Mouse (Mus musculus) regulatory T cell (primary cell): ENCODE results near the gene Gm10837.
"Not testable (repeated sequence)": the region's sequence is repeated elsewhere in the genome, so short reads cannot be mapped to it uniquely, and the experiment has no call there.

Experiments
- in situ Hi-C: fragments of 300-600 bp; cut with MboI, MseI; formaldehyde crosslinking; loops from one replicate; pipeline ENCODE4 v1.15.1; 2025; ENCODE audit warnings: high pct_unique_total_duplicates

Gm10837 gene

GRCm38 (mm10) chr14:122490441-122491328 is at the start of gene Gm10837:
TSS of gene Gm10837 (plus strand) at chr14:122490586.
- in situ Hi-C loops = loop anchor here (25.0 kb wide), 1 partner anchor 397 kb away; no protein-coding TSS in a partner anchor

DNA sequence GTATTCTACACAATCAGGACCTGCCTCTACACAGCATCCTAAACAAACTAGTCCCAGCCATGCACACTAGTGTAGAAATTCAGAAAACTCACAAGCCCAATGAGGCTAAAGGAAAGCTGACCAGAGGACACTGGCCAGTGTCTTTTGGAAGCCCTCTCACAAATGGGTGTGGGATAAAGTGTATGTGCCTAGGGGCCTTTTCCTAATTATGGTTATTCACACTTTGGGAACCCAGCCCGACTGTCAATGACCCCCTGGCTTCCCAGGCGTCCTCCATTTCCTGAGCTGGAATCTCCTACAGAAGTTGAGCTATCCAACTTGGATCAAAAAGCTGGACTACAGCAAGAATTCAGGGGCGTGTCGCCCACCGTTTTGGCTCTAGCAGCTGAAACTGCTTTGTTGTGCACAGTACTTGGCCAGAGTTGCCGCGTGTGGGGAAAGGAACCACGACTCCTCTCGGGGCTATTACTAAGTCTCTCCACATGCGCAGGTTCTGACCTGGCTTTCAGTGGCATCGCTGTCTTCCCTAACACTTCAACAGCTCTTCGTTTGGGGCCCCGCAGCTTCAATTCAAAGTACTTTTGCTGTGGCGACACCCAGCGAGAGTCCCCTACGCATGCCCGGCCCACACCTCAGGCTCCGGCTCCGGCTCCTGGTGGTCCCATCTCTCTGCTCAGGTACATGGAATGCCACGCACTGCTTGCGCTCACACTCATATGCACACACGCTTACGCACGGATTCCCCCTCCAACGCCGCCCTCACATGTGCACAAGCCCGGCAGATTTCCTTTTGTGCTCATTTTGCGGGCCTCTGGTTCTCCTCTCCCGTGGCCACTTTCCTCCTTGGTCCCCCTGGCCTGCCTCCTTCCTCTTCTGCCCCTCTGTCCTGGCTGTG is 40.5 kb upstream of the Gm10837 start:
- in situ Hi-C loops = no loop called here

DNA sequence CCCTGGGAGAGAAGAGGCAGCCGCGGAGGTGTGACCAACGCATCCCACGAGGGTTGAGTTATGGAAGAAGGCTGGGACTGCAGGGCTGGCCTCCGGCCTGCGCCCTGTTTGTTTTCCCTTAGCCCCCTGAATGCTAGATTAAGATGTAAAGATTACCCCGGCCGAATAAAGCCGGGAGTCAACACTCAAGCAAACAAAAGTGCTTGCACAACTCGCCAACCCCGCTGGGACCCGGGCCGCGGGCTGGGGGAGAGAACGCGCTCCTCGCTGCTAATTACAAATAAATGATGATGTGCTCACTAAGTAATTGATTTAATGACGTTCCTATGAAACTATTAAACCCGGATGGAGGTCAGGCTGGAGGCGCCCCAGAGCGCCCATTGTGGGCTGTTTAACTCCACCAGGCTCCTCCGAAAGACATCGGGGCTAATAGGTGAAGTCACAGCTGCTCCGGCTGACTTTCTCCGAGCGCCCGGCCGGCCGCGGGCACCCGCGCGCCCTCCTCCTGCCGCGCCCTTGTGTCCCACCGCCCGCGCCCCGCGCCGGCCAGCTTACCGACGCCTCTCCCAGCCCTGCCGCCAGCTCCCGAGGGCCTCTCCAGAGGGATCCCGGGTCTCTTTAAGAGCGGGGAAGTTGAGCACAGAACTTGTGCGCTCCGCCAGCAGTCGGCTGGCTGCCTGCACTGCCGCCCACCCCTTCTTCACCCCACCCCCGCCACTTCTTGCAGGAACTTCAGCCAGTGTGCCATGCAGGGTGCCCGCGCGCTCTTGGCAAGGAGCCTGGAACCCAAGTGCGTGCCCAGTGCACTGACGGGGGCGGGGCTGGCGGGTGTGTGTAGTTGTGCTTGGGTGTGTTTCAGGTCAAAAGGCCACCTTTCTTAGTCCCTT is 39.6 kb upstream of the Gm10837 start, which contains the start of gene Gm5089:
Gm5089 (minus strand) TSS at position 620 of the 887 bp plus-strand sequence.
- in situ Hi-C loops = no loop called here

DNA sequence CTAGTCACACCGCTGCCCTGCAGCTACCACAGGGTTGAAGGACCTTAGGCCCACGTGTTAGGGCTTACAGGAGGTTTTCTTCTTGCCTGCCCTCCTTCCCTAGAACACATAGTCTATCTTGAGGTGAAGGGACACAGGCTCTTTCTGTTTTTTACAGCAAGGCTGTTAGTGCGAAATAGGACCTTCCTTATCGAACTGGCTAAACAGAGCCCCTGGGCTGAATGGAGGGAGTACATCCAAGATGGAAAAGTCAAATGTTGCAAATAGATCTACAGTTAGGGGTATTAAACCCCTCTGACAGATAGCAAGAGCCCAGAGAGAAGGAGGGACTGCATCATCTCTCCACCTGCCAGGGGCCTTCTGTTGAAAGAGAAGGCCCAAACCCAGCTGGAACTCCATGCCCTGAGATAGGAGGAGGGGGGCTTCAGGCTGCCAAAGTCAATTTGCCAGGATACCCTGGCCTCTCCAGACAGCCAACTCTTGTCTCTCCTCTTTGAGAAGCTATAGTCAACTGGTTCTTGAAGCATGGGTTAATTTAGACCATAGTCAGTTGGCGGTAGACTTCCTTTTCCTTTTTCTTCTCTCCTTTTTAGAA is 38.7 kb upstream of the Gm10837 start:
- in situ Hi-C loops = no loop called here

DNA sequence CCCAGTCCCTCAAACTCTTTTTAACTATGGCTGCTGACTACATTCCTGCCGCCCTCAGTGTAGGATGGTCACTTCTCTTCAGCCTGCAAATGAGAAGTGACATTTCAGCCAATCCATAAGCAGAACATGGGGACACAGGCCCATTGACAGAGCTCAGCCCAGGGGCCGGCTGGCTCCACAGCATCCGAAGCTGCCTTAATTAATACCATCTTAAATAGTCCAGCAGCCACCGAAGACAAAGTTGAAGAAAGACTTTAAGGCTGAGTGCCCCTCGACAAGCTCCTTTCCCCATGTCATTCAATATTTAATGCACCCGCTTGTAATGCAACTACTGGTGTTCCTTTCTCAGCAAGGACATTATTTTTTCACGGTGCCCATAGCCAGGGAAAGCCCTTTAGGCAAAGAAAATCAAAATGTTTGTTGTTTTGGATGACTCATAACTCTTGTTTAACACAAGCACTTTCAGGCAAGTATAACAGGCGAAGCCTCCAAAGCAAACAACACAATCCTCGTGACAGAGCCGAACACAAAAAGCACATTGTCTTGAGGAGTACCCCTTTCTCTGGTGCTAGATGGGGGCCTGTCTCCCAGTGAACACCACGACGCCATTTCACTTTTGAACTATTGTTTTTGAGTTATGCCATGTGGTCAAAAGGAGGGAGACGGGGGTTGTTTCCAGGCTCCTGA is 37.5 kb upstream of the Gm10837 start:
- in situ Hi-C loops = no loop called here

DNA sequence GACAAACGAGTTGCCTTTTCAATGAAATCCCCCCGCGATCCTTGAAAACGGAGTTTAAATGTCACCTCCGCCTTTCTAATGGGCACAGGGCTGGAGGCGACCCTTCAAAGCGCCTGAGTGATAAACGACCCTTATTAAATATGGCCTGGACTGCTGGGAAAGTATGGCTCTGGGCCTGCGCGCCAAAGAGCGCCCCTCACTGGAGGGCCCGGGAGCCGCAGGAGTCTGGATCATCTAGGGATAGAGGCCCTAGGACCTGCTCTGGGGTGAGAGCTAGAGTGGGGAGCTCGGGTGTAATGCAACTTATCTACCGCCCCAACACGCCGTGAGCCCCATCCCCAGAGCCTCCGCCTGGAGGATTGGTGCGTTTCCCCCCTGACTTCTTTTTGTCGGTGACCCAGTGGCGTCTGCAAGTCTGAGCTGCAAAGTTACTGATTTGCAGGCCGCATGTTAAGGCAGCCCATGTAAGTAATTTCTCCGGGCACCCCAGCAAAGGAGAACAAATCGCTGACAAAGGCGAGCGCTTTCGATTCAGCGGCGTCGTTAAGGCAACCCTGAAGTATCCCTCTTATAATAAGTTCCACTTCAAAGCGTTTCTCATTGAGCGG is 36.9 kb upstream of the Gm10837 start:
- in situ Hi-C loops = no loop called here

GRCm38 (mm10) chr14:122453996-122454738 is 36.2 kb upstream of the Gm10837 start:
- in situ Hi-C loops = no loop called here

- in situ Hi-C loops = no loop called here
Measured at GRCm38 (mm10) chr14:122454901-122455561, 35.4 kb upstream of the Gm10837 start.

GRCm38 (mm10) chr14:122455562-122455958 is 34.8 kb upstream of the Gm10837 start:
- in situ Hi-C loops = no loop called here

GRCm38 (mm10) chr14:122459332-122459731 is 31.1 kb upstream of the Gm10837 start:
- in situ Hi-C loops = not testable (repeated sequence)

GRCm38 (mm10) chr14:122459776-122460175 is 30.6 kb upstream of the Gm10837 start:
- in situ Hi-C loops = no loop called here

GRCm38 (mm10) chr14:122460226-122460625 is 30.2 kb upstream of the Gm10837 start:
- in situ Hi-C loops = no loop called here

DNA sequence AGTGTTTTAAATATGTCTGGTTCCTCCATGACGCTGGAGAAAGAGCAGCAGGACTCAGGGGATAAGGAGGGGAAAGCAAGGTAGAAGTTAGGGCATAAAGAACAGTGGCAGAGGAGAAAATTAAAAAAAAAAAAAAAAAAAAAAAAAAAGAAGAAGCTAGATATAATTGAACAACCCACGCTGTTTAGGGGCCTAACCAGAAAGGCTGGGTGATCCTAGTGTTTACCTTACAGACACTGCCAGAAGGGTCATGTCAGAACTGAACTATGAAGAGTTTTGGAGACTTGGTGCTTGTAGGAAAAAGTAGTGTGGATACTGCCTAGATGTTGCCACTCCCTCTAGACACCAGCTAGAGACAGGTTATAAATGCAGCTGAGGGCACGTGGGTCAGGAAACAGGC is 28.9 kb upstream of the Gm10837 start:
- in situ Hi-C loops = no loop called here

DNA sequence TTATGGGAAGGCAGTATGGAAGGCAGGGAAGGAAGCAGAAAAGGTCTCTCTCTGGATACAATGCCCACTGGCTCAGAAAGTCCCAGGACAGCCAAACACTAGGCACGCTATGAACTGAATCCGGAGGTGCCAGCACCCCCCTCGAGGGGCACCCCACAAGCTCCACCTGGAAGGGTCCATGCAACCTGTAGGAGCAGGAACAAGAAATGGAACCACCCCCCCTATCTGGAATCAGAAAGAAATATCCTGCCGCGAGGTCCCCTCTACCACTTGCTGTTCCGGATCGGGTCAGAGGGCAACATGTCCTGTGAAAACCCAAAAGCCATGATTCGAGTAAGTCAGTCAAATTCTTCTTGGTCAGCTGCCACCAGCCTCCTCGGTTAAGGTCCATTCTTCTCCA is 28.4 kb upstream of the Gm10837 start:
- in situ Hi-C loops = no loop called here

GRCm38 (mm10) chr14:122462689-122463079 is 27.7 kb upstream of the Gm10837 start:
- in situ Hi-C loops = no loop called here

GRCm38 (mm10) chr14:122463080-122463691 is 27.2 kb upstream of the Gm10837 start:
- in situ Hi-C loops = no loop called here

GRCm38 (mm10) chr14:122463734-122464341 is 26.5 kb upstream of the Gm10837 start:
- in situ Hi-C loops = not testable (repeated sequence)

- in situ Hi-C loops = no loop called here
Measured at GRCm38 (mm10) chr14:122464351-122464762, 26.0 kb upstream of the Gm10837 start.
